Mouse (Mus musculus) ES-Bruce4 (cell line): ENCODE data around the gene Gm9844.
"Not testable (repeated sequence)": the region's sequence is repeated elsewhere in the genome, so short reads cannot be mapped to it uniquely, and the experiment has no call there.

ENCODE experiments used
- CTCF ChIP-seq: IDR thresholded peaks from one replicate; pipeline ENCODE4 v1.8.1; 2011; ENCODE audit warnings: low read depth, low read length
- EP300 ChIP-seq: IDR thresholded peaks from 2 replicates; pipeline ENCODE4 v1.6.1; 2011; ENCODE audit warnings: low read depth, low read length; ENCODE audit not compliant: insufficient read depth
- POLR2A ChIP-seq: IDR thresholded peaks from one replicate; pipeline ENCODE4 v1.8.1; 2011; ENCODE audit warnings: low read length; ENCODE audit not compliant: insufficient read depth

GRCm38 (mm10) chr7:24846576-24846975 is 15.4 kb upstream of the Gm9844 start:
- not testable (repeated sequence) for TF ChIP-seq CTCF, POLR2A, EP300
